In the genomic region with DNA sequence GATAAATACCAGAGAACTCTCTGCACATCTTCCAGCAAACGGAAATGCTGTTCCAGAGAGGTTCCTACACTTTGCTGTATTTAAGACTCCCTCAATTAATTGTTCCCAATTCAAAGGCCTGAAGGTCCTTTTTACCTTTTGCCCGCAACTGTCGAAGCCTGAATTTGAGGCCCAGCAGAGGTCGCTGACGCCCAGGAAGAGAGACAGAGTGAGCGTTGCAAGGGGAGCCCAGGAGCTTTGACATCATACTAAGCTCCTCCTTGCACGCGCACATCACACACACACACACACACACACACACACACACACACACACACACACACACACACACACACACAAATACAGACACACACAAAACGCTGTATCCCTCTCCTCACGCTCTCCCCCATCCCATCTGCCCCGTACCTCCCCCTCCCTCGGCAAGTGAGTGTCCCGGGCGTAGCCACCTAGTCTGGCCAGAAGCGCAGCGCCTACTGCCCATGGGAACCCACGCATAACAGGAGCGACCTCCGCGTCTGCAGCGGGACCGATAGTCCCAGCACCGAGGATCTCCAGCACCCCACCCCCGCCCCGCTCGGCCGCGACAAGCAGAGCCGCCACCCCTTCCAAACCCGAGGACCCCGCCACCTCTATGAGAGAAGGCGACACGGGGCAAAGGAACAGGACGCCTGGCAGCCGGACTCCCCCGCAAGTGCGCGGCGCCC, we compare ENCODE assay signal across 8 mouse cellular contexts. TPM values are rescaled to one million over a fixed set of nuclear protein-coding genes. Genes with fewer than 3 reads are reported as not detected.
DNase-seq lines count a peak whose midpoint lies in the region; ATAC-seq and TF ChIP-seq lines count a peak whose summit lies in the region.

TSS of gene Rnf150 (plus strand) at position 316 of the 704 bp plus-strand sequence.

- peak within 1 kb of the TSS; percentile 71 for H3K27ac ChIP-seq in embryonic facial prominence, embryonic 15.5 days (replicated peaks)
- H3K27ac ChIP-seq in heart, embryonic 13.5 days (replicated peaks) = peak within 1 kb of the TSS; percentile 62
- no peak within 1 kb of the TSS for H3K27ac ChIP-seq in liver, embryonic 11.5 days (ENCODE audit: low read depth, low read length)
- peak within 1 kb of the TSS; percentile 67; the same call in 1 of the 2 replicates for H3K27ac ChIP-seq in stomach, embryonic 14.5 days (ENCODE audit: low read length)

- DNase-seq in CD4-positive, CD25-positive, alpha-beta regulatory T cell, adult 2 months (ENCODE audit: low read depth, low spot score) = peak; percentile 72
- DNase-seq in kidney, postnatal 10 days = peak; percentile 89
- peak; percentile 47 for DNase-seq in liver, embryonic 11.5 days (ENCODE audit: low spot score)

- peak within 1 kb of the TSS; percentile 69 for H3K9ac ChIP-seq in embryonic facial prominence, embryonic 15.5 days
- peak within 1 kb of the TSS; percentile 85 for H3K9ac ChIP-seq in heart, embryonic 13.5 days
- H3K9ac ChIP-seq in liver, embryonic 11.5 days (ENCODE audit: low read depth, low read length) = peak within 1 kb of the TSS; percentile 57
- peak within 1 kb of the TSS; percentile 76 for H3K9ac ChIP-seq in stomach, embryonic 14.5 days (replicated peaks; ENCODE audit: low read depth, low read length)

- peaks cover 15% of the 10 kb centered on the region for H3K4me1 ChIP-seq in embryonic facial prominence, embryonic 15.5 days
- H3K4me1 ChIP-seq in heart, embryonic 13.5 days = peaks cover 25% of the 10 kb centered on the region
- no peaks in the 10 kb centered on the region; the same call in 1 of the 2 replicates for H3K4me1 ChIP-seq in liver, embryonic 11.5 days (replicated peaks; ENCODE audit: control insufficient read depth, insufficient read depth, low read length)
- 0 out of 2 replicates have a peak, but pooled peaks cover 9% of the 10 kb centered on the region for H3K4me1 ChIP-seq in stomach, embryonic 14.5 days (ENCODE audit: control insufficient read depth, insufficient read depth, low read length)

- ATAC-seq in CD4-positive, CD25-positive, alpha-beta regulatory T cell, adult 4 months = no peak
- peak; percentile 83 for ATAC-seq in embryonic facial prominence, embryonic 15.5 days (ENCODE audit: insufficient number of reproducible peaks, low FRiP score, low TSS enrichment, low read depth)
- peak; percentile 20; the same call in 1 of the 2 replicates for ATAC-seq in heart, embryonic 13.5 days (ENCODE audit: extremely low read depth, insufficient number of reproducible peaks, low FRiP score, low TSS enrichment)
- peak; percentile 70 for ATAC-seq in liver, embryonic 11.5 days (replicated peaks; ENCODE audit: low FRiP score)
- peak; percentile 80 for ATAC-seq in stomach, embryonic 14.5 days (ENCODE audit: insufficient number of reproducible peaks, insufficient read depth, low FRiP score, low read depth)

- WGBS in embryonic facial prominence, embryonic 15.5 days = 0% methylated on average over 37 of the region's 39 CpGs
- WGBS in heart, embryonic 13.5 days = 1% methylated on average over 36 of the region's 39 CpGs
- 2% methylated on average over 39 of the region's 39 CpGs for WGBS in liver, embryonic 11.5 days
- whole genome bisulfite sequencing in stomach, embryonic 14.5 days = under 1% methylated on average over 37 of the region's 39 CpGs

- peak within 1 kb of the TSS; percentile 60 for H3K4me3 ChIP-seq in embryonic facial prominence, embryonic 15.5 days (replicated peaks)
- peak within 1 kb of the TSS; percentile 84 for H3K4me3 ChIP-seq in heart, embryonic 13.5 days
- H3K4me3 ChIP-seq in liver, embryonic 11.5 days (ENCODE audit: low read depth, low read length) = peak within 1 kb of the TSS; percentile 65
- H3K4me3 ChIP-seq in myocyte = peak within 1 kb of the TSS; percentile 80
- peak within 1 kb of the TSS; percentile 82 for H3K4me3 ChIP-seq in stomach, embryonic 14.5 days (ENCODE audit: low read depth, low read length)

- H3K79me2 ChIP-seq in myocyte (ENCODE audit: control insufficient read depth, insufficient read depth) = peaks cover 27% of the 10 kb centered on the region

- no peaks in the 10 kb centered on the region for H3K9me3 ChIP-seq in embryonic facial prominence, embryonic 15.5 days (replicated peaks)
- no peaks in the 10 kb centered on the region for H3K9me3 ChIP-seq in heart, embryonic 13.5 days
- no peaks in the 10 kb centered on the region for H3K9me3 ChIP-seq in liver, embryonic 11.5 days (ENCODE audit: control insufficient read depth, low read length)
- H3K9me3 ChIP-seq in stomach, embryonic 14.5 days (ENCODE audit: control insufficient read depth, low read depth, low read length) = no peaks in the 10 kb centered on the region

- H3K36me3 ChIP-seq in embryonic facial prominence, embryonic 15.5 days = no peaks in the 10 kb centered on the region
- no peaks in the 10 kb centered on the region for H3K36me3 ChIP-seq in heart, embryonic 13.5 days
- no peaks in the 10 kb centered on the region for H3K36me3 ChIP-seq in liver, embryonic 11.5 days (ENCODE audit: control insufficient read depth, insufficient read depth, low read length)
- H3K36me3 ChIP-seq in myocyte (ENCODE audit: control insufficient read depth, insufficient read depth) = no peaks in the 10 kb centered on the region
- no peaks in the 10 kb centered on the region for H3K36me3 ChIP-seq in stomach, embryonic 14.5 days (ENCODE audit: control insufficient read depth, insufficient read depth, low read length)

- H3K27me3 ChIP-seq in embryonic facial prominence, embryonic 15.5 days = no peaks in the 10 kb centered on the region
- H3K27me3 ChIP-seq in heart, embryonic 13.5 days (replicated peaks) = 0 out of 2 replicates have a peak, but pooled peaks cover 12% of the 10 kb centered on the region
- peaks cover 25% of the 10 kb centered on the region for H3K27me3 ChIP-seq in liver, embryonic 11.5 days (replicated peaks; ENCODE audit: control insufficient read depth, insufficient read depth, low read length)
- H3K27me3 ChIP-seq in myocyte (ENCODE audit: control insufficient read depth, insufficient read depth, insufficient read length) = no peaks in the 10 kb centered on the region
- H3K27me3 ChIP-seq in stomach, embryonic 14.5 days (ENCODE audit: control insufficient read depth, insufficient read depth, low read length) = no peaks in the 10 kb centered on the region

- peak within 1 kb of the TSS; percentile 93 for H3K4me2 ChIP-seq in embryonic facial prominence, embryonic 15.5 days (replicated peaks)
- H3K4me2 ChIP-seq in heart, embryonic 13.5 days = peak within 1 kb of the TSS; percentile 87
- peak within 1 kb of the TSS; percentile 94 for H3K4me2 ChIP-seq in liver, embryonic 11.5 days
- peak within 1 kb of the TSS; percentile 73 for H3K4me2 ChIP-seq in myocyte (ENCODE audit: low read depth)
- peak within 1 kb of the TSS; percentile 76 for H3K4me2 ChIP-seq in stomach, embryonic 14.5 days (replicated peaks; ENCODE audit: low read depth, low read length)

- peak; percentile 19 for TF ChIP-seq POLR2A in myocyte (IDR thresholded peaks at IDR 0.05; ENCODE audit: insufficient read length, low read depth)

- peak within 1 kb of the TSS; percentile 40 for H3ac ChIP-seq in myocyte (ENCODE audit: control insufficient read depth, insufficient read length)

TF ChIP-seq in myocyte, 11 proteins besides CTCF, POLR2A, EP300 and RAD21:
- TF ChIP-seq SRF (IDR thresholded peaks at IDR 0.05; ENCODE audit: control insufficient read depth, insufficient read length, low read depth) = no peak
- TF ChIP-seq CEBPB (IDR thresholded peaks at IDR 0.05; ENCODE audit: insufficient read depth, poor library complexity, severe bottlenecking) = no peak

RNA-seq across cellular contexts. Expression of gene Rnf150, which starts in this region (rescaled TPM):
- polyA plus RNA-seq in CD4-positive, CD25-positive, alpha-beta regulatory T cell, adult 4 months (2017; shearing (Covaris generic)) = not detected
- 1.4 and 1.6 TPM in 2 replicates for polyA plus RNA-seq in embryonic facial prominence, embryonic 15.5 days (2015; fragmentation: Nextera tagmentation; extraction: Ambion mirVana)
- polyA plus RNA-seq in heart, embryonic 13.5 days (2015; fragmentation: Nextera tagmentation; extraction: Ambion mirVana) = 0.64 and 0.69 TPM in 2 replicates
- polyA plus RNA-seq in liver, embryonic 11.5 days (2014; fragmentation: Nextera tagmentation; extraction: Ambion mirVana) = 0.18 and 0.44 TPM in 2 replicates
- polyA plus RNA-seq in myocyte (2012; fragmentation: generic; extraction: Trizol) = 2.0 TPM
- 2.6 and 2.8 TPM in 2 replicates for polyA plus RNA-seq in stomach, embryonic 14.5 days (2014; fragmentation: Nextera tagmentation; extraction: Ambion mirVana)

Comparison
In these comparisons a context has a peak if more than half of its experiments do, and no peak if none do; other contexts are left out.
1. Peak in ATAC-seq, H3K4me3 ChIP-seq, H3K27ac ChIP-seq, H3K9ac ChIP-seq and H3K4me2 ChIP-seq in heart, embryonic 13.5 days; RNA of the gene not detected or under 1 TPM.
2. Peak in DNase-seq, ATAC-seq, H3K4me3 ChIP-seq, H3K9ac ChIP-seq and H3K4me2 ChIP-seq in liver, embryonic 11.5 days; RNA of the gene not detected or under 1 TPM.